Mouse (Mus musculus): ENCODE measurements around the gene Slc4a2.

GRCm38 (mm10) chr5:24417587-24417986 is 6.0 kb upstream of the Slc4a2 start:
- TF ChIP-seq POLR2A (IDR thresholded peaks at IDR 0.05; ENCODE audit: insufficient read depth, low read depth, low read length) = no peak
- TF ChIP-seq EP300 (IDR thresholded peaks at IDR 0.05; ENCODE audit: insufficient read depth, low read depth, low read length) = no peak
